Mouse (Mus musculus) testis, adult 2 months (tissue): Measurements from ENCODE around the gene Mtfp1. TPM values are rescaled to one million over a fixed set of nuclear protein-coding genes. Genes with fewer than 3 reads are reported as not detected.
A peak's percentile ranks its signal among the peaks of the same experiment; 100 is the strongest.

ENCODE experiments used
- H3K27ac ChIP-seq: fragments of 200-500 bp; 2 replicates; pipeline ENCODE4 v1.5.1; 2012; ENCODE audit warnings: low read depth, low read length; ENCODE audit not compliant: control insufficient read depth, insufficient read depth
- H3K27me3 ChIP-seq: fragments of 200-500 bp; 2 replicates; pipeline ENCODE4 v1.6.1; 2012; ENCODE audit warnings: mild to moderate bottlenecking, low read length, moderate library complexity; ENCODE audit not compliant: control insufficient read depth, insufficient read depth
- H3K36me3 ChIP-seq: fragments of 200-500 bp; 2 replicates; pipeline ENCODE4 v1.6.1; 2012; ENCODE audit warnings: mild to moderate bottlenecking, low read length; ENCODE audit not compliant: control insufficient read depth, insufficient read depth
- H3K4me1 ChIP-seq: fragments of 200-500 bp; 2 replicates; pipeline ENCODE4 v1.6.1; 2012; ENCODE audit warnings: low read length; ENCODE audit not compliant: control insufficient read depth, insufficient read depth
- H3K4me3 ChIP-seq: fragments of 200-500 bp; 2 replicates; pipeline ENCODE4 v1.5.1; 2012; ENCODE audit warnings: low read depth, mild to moderate bottlenecking, low read length, moderate library complexity, mixed read lengths; ENCODE audit not compliant: control insufficient read depth
- CTCF ChIP-seq: fragments of 200-500 bp; IDR thresholded peaks from 2 replicates; pipeline ENCODE4 v1.5.1; 2012; ENCODE audit warnings: low read depth, mild to moderate bottlenecking, inconsistent platforms, low read length, moderate library complexity; ENCODE audit not compliant: control insufficient read depth, insufficient read depth, insufficient replicate concordance
- POLR2A ChIP-seq: fragments of 200-500 bp; IDR thresholded peaks from 2 replicates; pipeline ENCODE4 v1.6.1; 2012; ENCODE audit warnings: low read depth, mild to moderate bottlenecking, inconsistent platforms, low read length, moderate library complexity; ENCODE audit not compliant: control insufficient read depth
- polyA plus RNA-seq: library from polyadenylated mRNA; depleted of rRNA; stranded (reverse); fragments of >200 nt; gene quantifications from 2 replicates; pipeline ENCODE4 v1.2.3, GENCODE M21; 2012; rRNA removed

The Mtfp1 gene
- polyA plus RNA-seq: 9.0 and 10.0 TPM in 2 replicates

- TF ChIP-seq POLR2A (no peak; the same call in 1 of the 2 replicates), CTCF (no peak)
Measured at GRCm38 (mm10) chr11:4095171-4096053, at the start of gene Mtfp1. Mtfp1 (minus strand) TSS chr11:4095445.

DNA sequence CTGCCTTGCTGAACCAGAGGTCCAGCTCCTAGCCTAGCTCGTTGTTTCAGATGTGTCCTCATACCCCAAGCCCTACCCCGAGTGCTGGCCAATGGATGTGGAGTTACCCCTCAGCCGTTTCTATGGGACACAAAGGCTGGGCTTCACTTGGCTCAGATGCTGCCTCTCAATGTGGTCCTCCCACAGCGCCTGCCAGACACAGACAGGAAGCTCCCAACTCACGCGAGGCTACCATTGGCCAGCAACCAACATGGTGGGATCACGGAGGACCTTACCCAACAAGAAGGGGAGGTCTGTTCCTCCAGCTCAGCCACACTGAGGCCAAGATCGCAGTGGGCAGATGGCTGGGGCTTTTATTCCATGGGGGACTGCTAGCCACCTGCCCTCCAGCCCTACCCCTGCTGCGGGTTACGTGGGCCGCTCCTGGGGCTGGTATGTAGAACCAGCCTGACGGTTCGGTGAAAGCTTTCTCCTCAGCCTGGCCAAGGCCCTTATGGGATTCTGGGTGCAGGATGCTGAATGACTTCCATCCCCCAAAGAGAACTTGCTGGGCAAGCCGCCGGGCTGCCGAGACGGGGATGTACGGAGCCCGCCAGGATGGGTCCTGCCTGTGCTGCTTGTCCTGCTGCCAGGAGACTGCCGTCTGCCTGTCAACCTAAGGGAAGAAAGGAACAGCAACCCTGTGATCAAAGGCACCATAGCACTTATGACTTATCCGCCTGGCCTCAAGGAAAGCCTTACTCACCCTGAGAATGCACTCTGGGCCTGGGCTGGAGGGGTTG, 48.2 kb upstream of the Mtfp1 start:
- H3K36me3 ChIP-seq: peaks cover 5% of the 10 kb centered on the region
- H3K4me1 ChIP-seq: no peaks in the 10 kb centered on the region
- H3K4me3 ChIP-seq: no peak overlapping the region
- no peak overlapping the region for H3K27ac ChIP-seq
- no peaks in the 10 kb centered on the region for H3K27me3 ChIP-seq
- TF ChIP-seq CTCF (no peak), POLR2A (no peak)

More at GRCm38 (mm10) chr11:4095171-4096053, at the start of gene Mtfp1:
- Histone ChIP-seq H3K27ac (peak within 1 kb of the TSS; percentile 72), H3K27me3 (no peaks in the 10 kb centered on the region), H3K4me1 (peaks cover 23% of the 10 kb centered on the region), H3K36me3 (no peaks in the 10 kb centered on the region), H3K4me3 (peak within 1 kb of the TSS; percentile 93)

DNA sequence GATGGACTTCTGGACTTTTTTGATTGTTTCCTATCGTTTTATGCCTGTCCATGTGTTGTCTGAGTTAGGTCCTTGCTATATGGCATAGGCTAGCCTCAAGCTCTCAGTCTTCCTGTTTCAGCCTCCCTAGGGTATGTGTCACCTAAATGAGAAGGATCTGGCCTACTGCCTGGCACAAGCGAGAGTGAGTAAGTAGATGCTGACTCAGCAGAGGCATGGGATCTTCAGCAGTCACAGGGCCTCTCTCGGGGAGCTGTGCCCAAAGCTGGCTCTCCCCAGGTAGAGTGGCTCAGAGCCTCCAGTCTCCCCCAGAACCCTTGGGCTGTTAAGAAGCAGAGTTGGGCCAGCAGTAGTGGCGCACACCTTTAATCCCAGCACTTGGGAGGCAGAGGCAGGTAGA, 47.1 kb upstream of the Mtfp1 start:
- peaks cover 5% of the 10 kb centered on the region for H3K36me3 ChIP-seq
- TF ChIP-seq CTCF (no peak), POLR2A (no peak)
- no peak overlapping the region for H3K4me3 ChIP-seq
- no peaks in the 10 kb centered on the region for H3K4me1 ChIP-seq
- no peak overlapping the region for H3K27ac ChIP-seq
- no peaks in the 10 kb centered on the region for H3K27me3 ChIP-seq

- Histone ChIP-seq H3K4me3 (no peak overlapping the region), H3K27ac (no peak overlapping the region), H3K4me1 (no peaks in the 10 kb centered on the region), H3K27me3 (no peaks in the 10 kb centered on the region), H3K36me3 (peaks cover 5% of the 10 kb centered on the region)
- TF ChIP-seq POLR2A (no peak), CTCF (no peak)
Measured at GRCm38 (mm10) chr11:4141505-4141904, 46.3 kb upstream of the Mtfp1 start.

DNA sequence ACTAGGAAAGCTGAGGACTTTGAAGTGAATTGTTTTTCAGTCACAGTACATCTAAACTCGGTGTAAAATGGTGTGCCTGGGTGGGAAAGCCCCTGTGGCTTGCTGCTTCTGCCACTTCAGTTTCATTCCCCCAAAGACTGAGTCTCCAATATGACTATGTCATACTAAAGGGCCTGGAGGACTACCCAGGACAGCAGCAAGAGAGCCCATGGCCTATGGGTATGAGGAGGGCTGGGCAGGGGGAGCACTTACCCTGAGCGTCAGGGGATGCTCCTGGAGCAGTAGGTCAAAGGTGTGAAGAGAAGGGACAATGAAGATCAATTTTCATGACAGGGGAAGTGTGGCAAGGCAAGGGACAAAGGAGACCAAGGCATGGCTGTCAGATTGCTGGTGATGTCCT, 43.7 kb upstream of the Mtfp1 start:
- H3K4me3 ChIP-seq: no peak overlapping the region
- H3K4me1 ChIP-seq: peaks cover 10% of the 10 kb centered on the region
- no peaks in the 10 kb centered on the region for H3K27me3 ChIP-seq
- H3K36me3 ChIP-seq: peaks cover 1% of the 10 kb centered on the region
- no peak overlapping the region for H3K27ac ChIP-seq
- no peak for TF ChIP-seq POLR2A
- no peak for TF ChIP-seq CTCF

- H3K4me1 ChIP-seq: peaks cover 10% of the 10 kb centered on the region
- no peaks in the 10 kb centered on the region for H3K36me3 ChIP-seq
- peak within 1 kb of the TSS; percentile 84 for H3K27ac ChIP-seq
- no peaks in the 10 kb centered on the region for H3K27me3 ChIP-seq
- TF ChIP-seq CTCF (peak; percentile 64; the same call in 1 of the 2 replicates), POLR2A (peak; percentile 51; the same call in 1 of the 2 replicates)
- H3K4me3 ChIP-seq: peak within 1 kb of the TSS; percentile 97
Measured at GRCm38 (mm10) chr11:4134986-4135935, 40.0 kb upstream of the Mtfp1 start, which contains the start of gene Rnf215. Rnf215 (plus strand) TSS chr11:4135202.

DNA sequence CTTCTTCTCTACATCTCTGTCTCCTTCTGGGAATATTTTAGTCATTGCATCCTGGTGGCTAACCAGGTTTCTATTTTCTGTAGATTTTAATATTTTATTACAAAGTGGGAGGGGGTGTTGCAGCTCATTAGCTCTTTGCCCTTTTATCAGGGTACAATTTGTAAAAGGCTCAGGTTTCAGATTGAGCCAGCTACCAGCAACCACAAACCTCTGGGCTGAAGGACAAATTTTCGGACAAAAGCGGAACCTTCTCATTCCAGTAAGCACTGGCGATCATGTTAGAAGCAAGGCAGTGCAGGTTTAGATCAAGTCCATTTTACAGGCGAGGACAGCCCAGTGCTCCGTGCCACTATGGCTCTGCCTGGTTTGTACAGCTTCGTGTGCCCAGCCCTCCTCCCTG, 39.2 kb upstream of the Mtfp1 start:
- no peaks in the 10 kb centered on the region for H3K36me3 ChIP-seq
- no peaks in the 10 kb centered on the region for H3K27me3 ChIP-seq
- peaks cover 10% of the 10 kb centered on the region for H3K4me1 ChIP-seq
- no peak for TF ChIP-seq CTCF
- TF ChIP-seq POLR2A: 0 out of 2 replicates have a peak, but pooled peaks have one; percentile 18
- H3K4me3 ChIP-seq: peak overlapping the region; percentile 64
- no peak overlapping the region for H3K27ac ChIP-seq
